Mouse (Mus musculus) frontal cortex, postnatal 14 days (tissue): ENCODE data around the gene Myo5c.

ENCODE experiments used
- DNase-seq, 2 experiments: peaks; one replicate each; pipeline ENCODE4 v3.0.0; 2022; ENCODE audit warnings: low spot score in 2 of 2

Myo5c gene

GRCm38 (mm10) chr9:75280814-75281213 lies 49.0 kb downstream of the Myo5c start:
- peak in 1 of 2 experiments; percentile 33 for DNase-seq

- DNase-seq, result no peak
Measured at GRCm38 (mm10) chr9:75282179-75282578, 50.4 kb downstream of the Myo5c start.

- peak in 1 of 2 experiments; percentile 57 for DNase-seq
Measured at GRCm38 (mm10) chr9:75282830-75283229, 51.0 kb downstream of the Myo5c start.

- DNase-seq, result no peak
Measured at GRCm38 (mm10) chr9:75283636-75284035, 51.8 kb downstream of the Myo5c start.

- DNase-seq, result no peak
Measured at GRCm38 (mm10) chr9:75285363-75285762, 53.5 kb downstream of the Myo5c start.

- DNase-seq, result no peak
Measured at GRCm38 (mm10) chr9:75287636-75288035, 55.8 kb downstream of the Myo5c start.

GRCm38 (mm10) chr9:75289545-75289944 lies 57.7 kb downstream of the Myo5c start:
- DNase-seq, result no peak

GRCm38 (mm10) chr9:75299342-75299741 lies 67.5 kb downstream of the Myo5c start:
- no peak for DNase-seq

GRCm38 (mm10) chr9:75303033-75303432 lies 71.2 kb downstream of the Myo5c start:
- DNase-seq, result no peak

GRCm38 (mm10) chr9:75303701-75304261 lies 72.0 kb downstream of the Myo5c start:
- no peak for DNase-seq

GRCm38 (mm10) chr9:75304286-75304685 lies 72.5 kb downstream of the Myo5c start:
- DNase-seq, result no peak

- no peak for DNase-seq
Measured at GRCm38 (mm10) chr9:75306126-75306898, 74.5 kb downstream of the Myo5c start, which contains the start of gene Gnb5. Gnb5 (plus strand) TSS chr9:75306288.

GRCm38 (mm10) chr9:75307015-75307414 lies 75.2 kb downstream of the Myo5c start:
- no peak for DNase-seq

GRCm38 (mm10) chr9:75308621-75309020 lies 76.8 kb downstream of the Myo5c start:
- DNase-seq, result no peak

GRCm38 (mm10) chr9:75312008-75312407 lies 80.2 kb downstream of the Myo5c start:
- DNase-seq, result peak; percentile 50 to 76

GRCm38 (mm10) chr9:75313138-75313831 lies 81.5 kb downstream of the Myo5c start:
- no peak for DNase-seq

- DNase-seq, result peak; percentile 75 to 82
Measured at GRCm38 (mm10) chr9:75313832-75314516, 82.2 kb downstream of the Myo5c start.

- DNase-seq, result no peak
Measured at GRCm38 (mm10) chr9:75314517-75315105, 82.8 kb downstream of the Myo5c start.

- DNase-seq, result no peak
Measured at GRCm38 (mm10) chr9:75315238-75315637, 83.4 kb downstream of the Myo5c start.

GRCm38 (mm10) chr9:75316771-75317170 lies 85.0 kb downstream of the Myo5c start:
- DNase-seq, result no peak

- no peak for DNase-seq
Measured at GRCm38 (mm10) chr9:75318196-75318595, 86.4 kb downstream of the Myo5c start.

- no peak for DNase-seq
Measured at GRCm38 (mm10) chr9:75319365-75319764, 87.5 kb downstream of the Myo5c start.
